Mouse (Mus musculus): ENCODE results near the gene Scgb2b18.
"Not testable (repeated sequence)": the region's sequence is repeated elsewhere in the genome, so short reads cannot be mapped to it uniquely, and the experiment has no call there.

The Scgb2b18 gene

DNA sequence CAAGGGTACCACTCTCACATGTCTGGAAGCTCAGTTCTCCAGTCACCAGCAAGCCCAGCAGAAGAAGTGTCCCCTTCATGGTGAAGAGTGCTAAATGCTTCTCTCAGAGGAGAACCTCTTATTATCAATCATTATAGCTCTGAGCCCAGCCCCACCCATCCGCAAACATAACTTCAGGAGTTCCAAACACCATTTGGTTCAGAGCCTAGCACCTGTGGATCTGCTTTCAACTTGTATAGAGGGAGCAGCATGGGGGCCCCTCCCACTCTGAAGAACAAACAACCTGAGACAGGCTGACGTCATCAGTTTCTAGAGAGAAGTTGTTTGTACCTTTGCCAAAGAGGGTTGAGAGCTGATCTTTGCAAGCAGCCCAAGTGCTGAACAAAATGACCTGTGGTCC lies at the start of gene Scgb2b18:
Scgb2b18 (minus strand) TSS at position 101 of the 400 bp plus-strand sequence.
- not testable (repeated sequence) for DNase-seq (ENCODE audit: low spot score in 2 of 2)

DNA sequence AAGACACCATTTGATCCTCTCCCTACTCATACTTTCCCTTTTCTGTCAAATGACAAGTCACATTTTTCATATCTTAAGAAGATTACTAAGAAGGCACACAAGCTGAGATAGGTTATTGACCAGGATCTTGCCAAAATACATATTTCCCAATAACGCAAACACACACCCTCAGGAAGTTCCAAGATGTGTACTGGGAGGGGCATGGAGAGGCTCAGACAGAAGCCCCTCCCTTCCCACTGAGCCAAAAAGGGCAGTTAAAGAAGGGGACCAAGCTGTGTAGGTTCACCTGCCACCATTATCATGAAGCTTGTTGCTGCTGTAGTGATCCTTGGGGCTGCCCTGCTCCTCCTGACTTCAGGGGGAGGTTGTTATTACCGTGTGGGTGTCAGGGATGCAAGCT lies 11.6 kb upstream of the Scgb2b18 start, which contains the start of gene Scgb1b18:
Scgb1b18 (plus strand) TSS at position 301 of the 400 bp plus-strand sequence.
- not testable (repeated sequence) for DNase-seq (ENCODE audit: low spot score in 2 of 2)
